Mouse (Mus musculus): ENCODE measurements at regions not wholly inside any gene's neighbourhood (a gene's known extent, or its start where the extent isn't known, plus 50 kb on each side); places are given as distances from the start of the nearest gene placed in this dataset.

DNA sequence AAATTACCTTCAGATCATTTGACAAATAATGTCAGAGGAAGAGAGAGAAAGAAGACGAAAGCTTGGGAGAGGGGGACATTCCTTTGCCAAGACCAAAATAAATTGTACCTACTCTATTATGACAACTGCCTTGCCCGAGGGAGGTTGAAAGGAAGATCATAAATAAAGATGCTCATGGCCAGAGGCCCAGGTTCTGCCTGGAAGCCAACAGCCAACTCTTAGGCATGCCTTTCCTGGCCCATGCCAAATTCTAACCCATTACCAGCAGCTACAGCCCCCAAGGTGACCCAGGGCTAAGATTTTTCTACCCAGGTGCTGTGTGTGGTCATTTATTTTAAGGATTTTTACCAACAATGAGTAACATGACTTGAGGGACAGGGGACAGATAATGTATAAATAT is 54.9 kb downstream of the Cbln1 start:
- DNase-seq: no peak
- Histone ChIP-seq H3K27me3 (ENCODE audit: control insufficient read depth, insufficient read depth, low read length) (no peaks in the 10 kb centered on the region), H3K4me1 (replicated peaks; ENCODE audit: control insufficient read depth, insufficient read depth, low read length) (no peaks in the 10 kb centered on the region), H3K36me3 (ENCODE audit: control insufficient read depth, insufficient read depth, low read length) (no peaks in the 10 kb centered on the region), H3K4me3 (ENCODE audit: control insufficient read depth, insufficient read depth, low read length) (no peak overlapping the region), H3K27ac (ENCODE audit: control insufficient read depth, insufficient read depth, low read length) (no peak overlapping the region)
- WGBS: 77% methylated on average over 2 of the region's 2 CpGs
- TF ChIP-seq POLR2A (IDR thresholded peaks at IDR 0.05; ENCODE audit: control insufficient read depth, extremely low read depth, insufficient read depth, low read length, poor library complexity) (no peak), CTCF (IDR thresholded peaks at IDR 0.05; ENCODE audit: borderline replicate concordance, control insufficient read depth, extremely low read depth, insufficient read depth, low read length, poor library complexity) (no peak)

GRCm38 (mm10) chr8:87415051-87415630 is 57.3 kb downstream of the Cbln1 start:
- Histone ChIP-seq H3K36me3 (ENCODE audit: control insufficient read depth, insufficient read depth, low read length) (no peaks in the 10 kb centered on the region), H3K27me3 (ENCODE audit: control insufficient read depth, insufficient read depth, low read length) (no peaks in the 10 kb centered on the region), H3K4me1 (replicated peaks; ENCODE audit: control insufficient read depth, insufficient read depth, low read length) (no peaks in the 10 kb centered on the region), H3K4me3 (ENCODE audit: control insufficient read depth, insufficient read depth, low read length) (no peak overlapping the region), H3K27ac (ENCODE audit: control insufficient read depth, insufficient read depth, low read length) (no peak overlapping the region)
- DNase-seq: no peak
- TF ChIP-seq CTCF (IDR thresholded peaks at IDR 0.05; ENCODE audit: borderline replicate concordance, control insufficient read depth, extremely low read depth, insufficient read depth, low read length, poor library complexity) (no peak), POLR2A (IDR thresholded peaks at IDR 0.05; ENCODE audit: control insufficient read depth, extremely low read depth, insufficient read depth, low read length, poor library complexity) (no peak)
- 84% methylated on average over 3 of the region's 3 CpGs for WGBS

GRCm38 (mm10) chr8:87389016-87389415 is 83.4 kb downstream of the Cbln1 start:
- no peaks in the 10 kb centered on the region for H3K36me3 ChIP-seq (ENCODE audit: control insufficient read depth, insufficient read depth, low read length)
- WGBS: 65% methylated on average over 2 of the region's 2 CpGs
- no peak overlapping the region for H3K27ac ChIP-seq (ENCODE audit: control insufficient read depth, insufficient read depth, low read length)
- TF ChIP-seq POLR2A (IDR thresholded peaks at IDR 0.05; ENCODE audit: control insufficient read depth, extremely low read depth, insufficient read depth, low read length, poor library complexity): no peak
- TF ChIP-seq CTCF (IDR thresholded peaks at IDR 0.05; ENCODE audit: borderline replicate concordance, control insufficient read depth, extremely low read depth, insufficient read depth, low read length, poor library complexity): no peak
- H3K4me3 ChIP-seq (ENCODE audit: control insufficient read depth, insufficient read depth, low read length): no peak overlapping the region
- H3K4me1 ChIP-seq (replicated peaks; ENCODE audit: control insufficient read depth, insufficient read depth, low read length): no peaks in the 10 kb centered on the region
- no peaks in the 10 kb centered on the region for H3K27me3 ChIP-seq (ENCODE audit: control insufficient read depth, insufficient read depth, low read length)
- no peak for DNase-seq

GRCm38 (mm10) chr8:87383527-87384206 is 88.7 kb downstream of the Cbln1 start:
- Histone ChIP-seq H3K27ac (ENCODE audit: control insufficient read depth, insufficient read depth, low read length) (no peak overlapping the region), H3K36me3 (ENCODE audit: control insufficient read depth, insufficient read depth, low read length) (no peaks in the 10 kb centered on the region), H3K4me3 (ENCODE audit: control insufficient read depth, insufficient read depth, low read length) (no peak overlapping the region), H3K27me3 (ENCODE audit: control insufficient read depth, insufficient read depth, low read length) (no peaks in the 10 kb centered on the region), H3K4me1 (replicated peaks; ENCODE audit: control insufficient read depth, insufficient read depth, low read length) (no peaks in the 10 kb centered on the region)
- no peak for DNase-seq
- TF ChIP-seq POLR2A (IDR thresholded peaks at IDR 0.05; ENCODE audit: control insufficient read depth, extremely low read depth, insufficient read depth, low read length, poor library complexity) (no peak), CTCF (IDR thresholded peaks at IDR 0.05; ENCODE audit: borderline replicate concordance, control insufficient read depth, extremely low read depth, insufficient read depth, low read length, poor library complexity) (no peak)
- WGBS: 92% methylated on average over 12 of the region's 12 CpGs

- TF ChIP-seq POLR2A (IDR thresholded peaks at IDR 0.05; ENCODE audit: control insufficient read depth, extremely low read depth, insufficient read depth, low read length, poor library complexity) (no peak), CTCF (IDR thresholded peaks at IDR 0.05; ENCODE audit: borderline replicate concordance, control insufficient read depth, extremely low read depth, insufficient read depth, low read length, poor library complexity) (no peak)
- 82% methylated on average over 5 of the region's 5 CpGs for WGBS
- no peaks in the 10 kb centered on the region for H3K4me1 ChIP-seq (replicated peaks; ENCODE audit: control insufficient read depth, insufficient read depth, low read length)
Observed at GRCm38 (mm10) chr8:87382311-87382710, 90.1 kb downstream of the Cbln1 start.

DNA sequence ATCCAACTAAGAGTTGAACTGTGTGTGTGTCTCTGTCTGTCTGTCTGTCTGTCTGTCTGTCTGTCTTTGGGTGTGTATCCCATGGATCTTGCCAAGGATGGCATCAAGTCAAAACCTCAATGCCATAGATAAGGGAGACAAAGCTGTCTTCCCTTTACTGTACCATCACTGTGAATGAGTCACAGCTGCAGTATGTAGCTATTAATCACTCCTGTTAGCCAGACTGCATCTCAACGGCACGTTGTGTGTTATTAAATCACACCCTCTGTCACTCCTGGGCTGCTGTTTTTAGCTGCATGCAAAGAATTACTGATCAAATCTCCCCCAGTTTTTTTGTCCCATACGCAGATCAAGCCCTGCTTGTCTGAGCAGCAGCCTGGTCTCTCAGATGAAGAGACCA is 91.6 kb downstream of the Cbln1 start:
- WGBS: 58% methylated on average over 3 of the region's 3 CpGs
- TF ChIP-seq POLR2A (IDR thresholded peaks at IDR 0.05; ENCODE audit: control insufficient read depth, extremely low read depth, insufficient read depth, low read length, poor library complexity): no peak
- Histone ChIP-seq H3K27me3 (ENCODE audit: control insufficient read depth, insufficient read depth, low read length) (no peaks in the 10 kb centered on the region), H3K27ac (ENCODE audit: control insufficient read depth, insufficient read depth, low read length) (no peak overlapping the region), H3K4me1 (replicated peaks; ENCODE audit: control insufficient read depth, insufficient read depth, low read length) (no peaks in the 10 kb centered on the region), H3K4me3 (ENCODE audit: control insufficient read depth, insufficient read depth, low read length) (no peak overlapping the region), H3K36me3 (ENCODE audit: control insufficient read depth, insufficient read depth, low read length) (no peaks in the 10 kb centered on the region)
- DNase-seq: no peak

More at GRCm38 (mm10) chr8:87382311-87382710, 90.1 kb downstream of the Cbln1 start:
- Histone ChIP-seq H3K36me3 (ENCODE audit: control insufficient read depth, insufficient read depth, low read length) (no peaks in the 10 kb centered on the region), H3K27me3 (ENCODE audit: control insufficient read depth, insufficient read depth, low read length) (no peaks in the 10 kb centered on the region), H3K27ac (ENCODE audit: control insufficient read depth, insufficient read depth, low read length) (no peak overlapping the region), H3K4me3 (ENCODE audit: control insufficient read depth, insufficient read depth, low read length) (no peak overlapping the region)
- no peak for DNase-seq

All from thymus, adult 2 months (tissue).